Mouse (Mus musculus): ENCODE measurements around the gene Fyn. TPM values are rescaled to one million over a fixed set of nuclear protein-coding genes. Genes with fewer than 3 reads are reported as not detected.

Fyn gene
- polyA plus RNA-seq, 1 experiment from 2014 or later, result 79.1 TPM

GRCm38 (mm10) chr10:39349781-39350364 is 18.8 kb upstream of the Fyn start:
- Histone ChIP-seq H3K9me3 (no peaks in the 10 kb centered on the region), H3K4me3 (no peak overlapping the region), H3K36me3 (no peaks in the 10 kb centered on the region), H3K9ac (no peak overlapping the region), H3K4me1 (replicated peaks) (no peaks in the 10 kb centered on the region), H3K27me3 (no peaks in the 10 kb centered on the region), H3K27ac (replicated peaks) (no peak overlapping the region), H3K4me2 (no peak overlapping the region)
- ATAC-seq (ENCODE audit: low FRiP score, low read depth), result no peak
- WGBS, result 94% methylated on average over 14 of the region's 14 CpGs

- H3K27me3 ChIP-seq, result no peaks in the 10 kb centered on the region
- no peak for ATAC-seq (ENCODE audit: low FRiP score, low read depth)
- no peaks in the 10 kb centered on the region for H3K9me3 ChIP-seq
- no peak overlapping the region for H3K4me3 ChIP-seq
- 95% methylated on average over 4 of the region's 4 CpGs for WGBS
- H3K4me2 ChIP-seq, result no peak overlapping the region
- H3K4me1 ChIP-seq (replicated peaks), result peaks cover 6% of the 10 kb centered on the region
- H3K36me3 ChIP-seq, result no peaks in the 10 kb centered on the region
- H3K9ac ChIP-seq, result no peak overlapping the region
- no peak overlapping the region for H3K27ac ChIP-seq (replicated peaks)
Measured at GRCm38 (mm10) chr10:39364196-39364595, 4.5 kb upstream of the Fyn start.

- Histone ChIP-seq H3K9ac (peak overlapping the region; percentile 96), H3K36me3 (no peaks in the 10 kb centered on the region), H3K4me1 (replicated peaks) (peaks cover 43% of the 10 kb centered on the region), H3K4me3 (peak overlapping the region; percentile 76), H3K9me3 (no peaks in the 10 kb centered on the region), H3K4me2 (peak overlapping the region; percentile 81), H3K27ac (replicated peaks) (peak overlapping the region; percentile 96), H3K27me3 (no peaks in the 10 kb centered on the region)
- under 1% methylated on average over 42 of the region's 44 CpGs for WGBS
- peak; percentile 99 for ATAC-seq (ENCODE audit: low FRiP score, low read depth)
Measured at GRCm38 (mm10) chr10:39369502-39369931, 862 bp downstream of the Fyn start.

GRCm38 (mm10) chr10:39369977-39370785 is 1.5 kb downstream of the Fyn start:
- Histone ChIP-seq H3K27me3 (no peaks in the 10 kb centered on the region), H3K4me3 (peak overlapping the region; percentile 76), H3K4me1 (replicated peaks) (peaks cover 50% of the 10 kb centered on the region), H3K4me2 (peak overlapping the region; percentile 81), H3K27ac (replicated peaks) (peak overlapping the region; percentile 96), H3K9ac (peak overlapping the region; percentile 96), H3K9me3 (no peaks in the 10 kb centered on the region), H3K36me3 (no peaks in the 10 kb centered on the region)
- under 1% methylated on average over 64 of the region's 68 CpGs for WGBS
- peak; percentile 3 for ATAC-seq (ENCODE audit: low FRiP score, low read depth)

- Histone ChIP-seq H3K27me3 (no peaks in the 10 kb centered on the region), H3K9me3 (no peaks in the 10 kb centered on the region), H3K9ac (peak overlapping the region; percentile 96), H3K4me2 (peak overlapping the region; percentile 81), H3K27ac (replicated peaks) (peak overlapping the region; percentile 96), H3K4me3 (peak overlapping the region; percentile 76), H3K4me1 (replicated peaks) (peaks cover 54% of the 10 kb centered on the region), H3K36me3 (no peaks in the 10 kb centered on the region)
- ATAC-seq (ENCODE audit: low FRiP score, low read depth), result peak; percentile 4; the same call in 1 of the 2 replicates
- WGBS, result 2% methylated on average over 8 of the region's 8 CpGs
Measured at GRCm38 (mm10) chr10:39370786-39371221, 2.1 kb downstream of the Fyn start.

GRCm38 (mm10) chr10:39371467-39371866 is 2.8 kb downstream of the Fyn start:
- H3K27me3 ChIP-seq, result no peaks in the 10 kb centered on the region
- peaks cover 61% of the 10 kb centered on the region for H3K4me1 ChIP-seq (replicated peaks)
- peak overlapping the region; percentile 76 for H3K4me3 ChIP-seq
- H3K4me2 ChIP-seq, result peak overlapping the region; percentile 81
- no peaks in the 10 kb centered on the region for H3K9me3 ChIP-seq
- peak overlapping the region; percentile 96 for H3K27ac ChIP-seq (replicated peaks)
- peak overlapping the region; percentile 96 for H3K9ac ChIP-seq
- WGBS, result 33% methylated on average over 2 of the region's 2 CpGs
- ATAC-seq (ENCODE audit: low FRiP score, low read depth), result no peak
- H3K36me3 ChIP-seq, result no peaks in the 10 kb centered on the region

GRCm38 (mm10) chr10:39371991-39372390 is 3.3 kb downstream of the Fyn start:
- Histone ChIP-seq H3K9me3 (no peaks in the 10 kb centered on the region), H3K27ac (replicated peaks) (no peak overlapping the region), H3K9ac (no peak overlapping the region), H3K4me3 (peak overlapping the region; percentile 76), H3K27me3 (no peaks in the 10 kb centered on the region), H3K36me3 (no peaks in the 10 kb centered on the region), H3K4me1 (replicated peaks) (peaks cover 66% of the 10 kb centered on the region), H3K4me2 (peak overlapping the region; percentile 81)
- no peak for ATAC-seq (ENCODE audit: low FRiP score, low read depth)
- 74% methylated on average over 5 of the region's 5 CpGs for WGBS

GRCm38 (mm10) chr10:39376676-39377075 is 8.0 kb downstream of the Fyn start:
- Histone ChIP-seq H3K4me1 (replicated peaks) (peaks cover 93% of the 10 kb centered on the region), H3K9ac (no peak overlapping the region), H3K4me2 (no peak overlapping the region), H3K36me3 (no peaks in the 10 kb centered on the region), H3K4me3 (no peak overlapping the region), H3K27me3 (no peaks in the 10 kb centered on the region), H3K9me3 (no peaks in the 10 kb centered on the region), H3K27ac (replicated peaks) (no peak overlapping the region)
- 76% methylated on average over 9 of the region's 9 CpGs for WGBS
- ATAC-seq (ENCODE audit: low FRiP score, low read depth), result peak; percentile 40

- peaks cover 92% of the 10 kb centered on the region for H3K4me1 ChIP-seq (replicated peaks)
- H3K27ac ChIP-seq (replicated peaks), result no peak overlapping the region
- H3K4me2 ChIP-seq, result no peak overlapping the region
- 88% methylated on average over 5 of the region's 5 CpGs for WGBS
- no peaks in the 10 kb centered on the region for H3K27me3 ChIP-seq
- H3K9ac ChIP-seq, result no peak overlapping the region
- no peaks in the 10 kb centered on the region for H3K36me3 ChIP-seq
- ATAC-seq (ENCODE audit: low FRiP score, low read depth), result no peak
- no peaks in the 10 kb centered on the region for H3K9me3 ChIP-seq
- H3K4me3 ChIP-seq, result no peak overlapping the region
Measured at GRCm38 (mm10) chr10:39377219-39377618, 8.6 kb downstream of the Fyn start.

GRCm38 (mm10) chr10:39378025-39378603 is 9.5 kb downstream of the Fyn start:
- peaks cover 91% of the 10 kb centered on the region for H3K4me1 ChIP-seq (replicated peaks)
- H3K9ac ChIP-seq, result no peak overlapping the region
- H3K27me3 ChIP-seq, result no peaks in the 10 kb centered on the region
- no peak overlapping the region for H3K4me2 ChIP-seq
- H3K4me3 ChIP-seq, result no peak overlapping the region
- no peak for ATAC-seq (ENCODE audit: low FRiP score, low read depth)
- 82% methylated on average over 8 of the region's 8 CpGs for WGBS
- no peaks in the 10 kb centered on the region for H3K36me3 ChIP-seq
- H3K27ac ChIP-seq (replicated peaks), result no peak overlapping the region
- H3K9me3 ChIP-seq, result no peaks in the 10 kb centered on the region

GRCm38 (mm10) chr10:39379287-39379686 is 10.6 kb downstream of the Fyn start:
- WGBS, result 49% methylated on average over 10 of the region's 10 CpGs
- no peak overlapping the region for H3K27ac ChIP-seq (replicated peaks)
- peaks cover 83% of the 10 kb centered on the region for H3K4me1 ChIP-seq (replicated peaks)
- no peaks in the 10 kb centered on the region for H3K9me3 ChIP-seq
- H3K36me3 ChIP-seq, result no peaks in the 10 kb centered on the region
- ATAC-seq (ENCODE audit: low FRiP score, low read depth), result peak; percentile 37; the same call in 1 of the 2 replicates
- H3K4me2 ChIP-seq, result no peak overlapping the region
- no peak overlapping the region for H3K4me3 ChIP-seq
- no peak overlapping the region for H3K9ac ChIP-seq
- H3K27me3 ChIP-seq, result no peaks in the 10 kb centered on the region

GRCm38 (mm10) chr10:39379721-39380370 is 11.2 kb downstream of the Fyn start:
- no peak overlapping the region for H3K4me2 ChIP-seq
- no peak overlapping the region for H3K4me3 ChIP-seq
- peaks cover 83% of the 10 kb centered on the region for H3K4me1 ChIP-seq (replicated peaks)
- no peak overlapping the region for H3K9ac ChIP-seq
- 23% methylated on average over 5 of the region's 5 CpGs for WGBS
- ATAC-seq (ENCODE audit: low FRiP score, low read depth), result no peak
- H3K27ac ChIP-seq (replicated peaks), result no peak overlapping the region
- H3K27me3 ChIP-seq, result no peaks in the 10 kb centered on the region
- H3K9me3 ChIP-seq, result no peaks in the 10 kb centered on the region
- no peaks in the 10 kb centered on the region for H3K36me3 ChIP-seq

All from hindbrain, embryonic 15.5 days (tissue).